Mouse (Mus musculus): ENCODE measurements around the gene Myo1h. TPM values are rescaled to one million over a fixed set of nuclear protein-coding genes. Genes with fewer than 3 reads are reported as not detected.

Gene Myo1h
- total and polyA plus RNA-seq, 2 experiments from 2014 or later, result 0.53 TPM; not detected in 1

GRCm38 (mm10) chr5:114407810-114408209, 118.8 kb downstream of the Myo1h start:
- Histone ChIP-seq H3K27me3 (ENCODE audit: control insufficient read depth, insufficient read depth, low read length) (no peaks in the 10 kb centered on the region), H3K9ac (replicated peaks; ENCODE audit: low read depth, low read length) (no peak overlapping the region), H3K36me3 (replicated peaks; ENCODE audit: control insufficient read depth, insufficient read depth, low read length) (peaks cover 100% of the 10 kb centered on the region), H3K4me3 (ENCODE audit: low read depth, low read length) (no peak overlapping the region), H3K9me3 (replicated peaks; ENCODE audit: control insufficient read depth, low read length) (no peaks in the 10 kb centered on the region), H3K4me1 (ENCODE audit: control insufficient read depth, insufficient read depth) (no peaks in the 10 kb centered on the region), H3K27ac (ENCODE audit: low read depth) (no peak overlapping the region), H3K4me2 (ENCODE audit: low read depth, low read length) (no peak overlapping the region)
- ATAC-seq (ENCODE audit: insufficient read depth, low read depth), result no peak
- no peak for TF ChIP-seq CTCF (IDR thresholded peaks at IDR 0.05; ENCODE audit: low read depth)
- TF ChIP-seq EP300 (IDR thresholded peaks at IDR 0.05; ENCODE audit: low read depth), result no peak
- no peak for DNase-seq (ENCODE audit: low spot score)
- WGBS, result 79% methylated on average over 9 of the region's 9 CpGs

DNA sequence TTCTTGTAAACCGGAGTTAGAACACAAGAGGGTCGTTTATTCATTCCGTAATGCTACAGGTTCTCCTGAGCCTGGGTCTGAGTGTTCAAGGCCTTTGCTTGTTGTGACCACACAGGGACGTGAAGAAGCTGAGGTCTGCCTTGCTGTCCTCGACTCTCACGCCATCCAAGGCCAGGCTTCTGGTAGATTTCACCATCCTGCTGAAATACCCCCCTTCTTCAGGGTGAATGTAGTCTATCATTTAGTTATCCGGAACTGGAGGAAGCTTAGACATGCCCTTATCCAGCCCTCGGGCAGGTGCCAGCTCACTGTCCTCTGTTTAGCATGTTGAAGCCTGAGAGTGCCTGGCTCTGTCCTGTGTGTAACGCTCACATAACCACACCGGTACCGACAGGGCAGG, 119.9 kb downstream of the Myo1h start:
- Histone ChIP-seq H3K36me3 (replicated peaks; ENCODE audit: control insufficient read depth, insufficient read depth, low read length) (peaks cover 100% of the 10 kb centered on the region), H3K27me3 (ENCODE audit: control insufficient read depth, insufficient read depth, low read length) (no peaks in the 10 kb centered on the region), H3K27ac (ENCODE audit: low read depth) (no peak overlapping the region), H3K9me3 (replicated peaks; ENCODE audit: control insufficient read depth, low read length) (no peaks in the 10 kb centered on the region), H3K9ac (replicated peaks; ENCODE audit: low read depth, low read length) (no peak overlapping the region), H3K4me3 (ENCODE audit: low read depth, low read length) (no peak overlapping the region), H3K4me2 (ENCODE audit: low read depth, low read length) (no peak overlapping the region), H3K4me1 (ENCODE audit: control insufficient read depth, insufficient read depth) (no peaks in the 10 kb centered on the region)
- ATAC-seq (ENCODE audit: insufficient read depth, low read depth) (no peak), DNase-seq (ENCODE audit: low spot score) (no peak)
- 93% methylated on average over 11 of the region's 11 CpGs for WGBS
- TF ChIP-seq EP300 (IDR thresholded peaks at IDR 0.05; ENCODE audit: low read depth) (no peak), CTCF (IDR thresholded peaks at IDR 0.05; ENCODE audit: low read depth) (no peak)

- no peak overlapping the region for H3K4me2 ChIP-seq (ENCODE audit: low read depth, low read length)
- peaks cover 99% of the 10 kb centered on the region for H3K36me3 ChIP-seq (replicated peaks; ENCODE audit: control insufficient read depth, insufficient read depth, low read length)
- TF ChIP-seq EP300 (IDR thresholded peaks at IDR 0.05; ENCODE audit: low read depth), result no peak
- TF ChIP-seq CTCF (IDR thresholded peaks at IDR 0.05; ENCODE audit: low read depth), result no peak
- no peak overlapping the region for H3K27ac ChIP-seq (ENCODE audit: low read depth)
- no peaks in the 10 kb centered on the region for H3K4me1 ChIP-seq (ENCODE audit: control insufficient read depth, insufficient read depth)
- no peak for DNase-seq (ENCODE audit: low spot score)
- H3K4me3 ChIP-seq (ENCODE audit: low read depth, low read length), result no peak overlapping the region
- WGBS, result 87% methylated on average over 13 of the region's 13 CpGs
- no peaks in the 10 kb centered on the region for H3K9me3 ChIP-seq (replicated peaks; ENCODE audit: control insufficient read depth, low read length)
- no peaks in the 10 kb centered on the region for H3K27me3 ChIP-seq (ENCODE audit: control insufficient read depth, insufficient read depth, low read length)
- H3K9ac ChIP-seq (replicated peaks; ENCODE audit: low read depth, low read length), result no peak overlapping the region
- ATAC-seq (ENCODE audit: insufficient read depth, low read depth), result no peak
Observed at GRCm38 (mm10) chr5:114410429-114410828, 121.5 kb downstream of the Myo1h start.

- Histone ChIP-seq H3K27ac (ENCODE audit: low read depth) (no peak overlapping the region), H3K4me3 (ENCODE audit: low read depth, low read length) (no peak overlapping the region), H3K36me3 (replicated peaks; ENCODE audit: control insufficient read depth, insufficient read depth, low read length) (peaks cover 99% of the 10 kb centered on the region), H3K9me3 (replicated peaks; ENCODE audit: control insufficient read depth, low read length) (no peaks in the 10 kb centered on the region), H3K9ac (replicated peaks; ENCODE audit: low read depth, low read length) (no peak overlapping the region), H3K4me1 (ENCODE audit: control insufficient read depth, insufficient read depth) (no peaks in the 10 kb centered on the region), H3K4me2 (ENCODE audit: low read depth, low read length) (no peak overlapping the region), H3K27me3 (ENCODE audit: control insufficient read depth, insufficient read depth, low read length) (no peaks in the 10 kb centered on the region)
- DNase-seq (ENCODE audit: low spot score), result no peak
- TF ChIP-seq CTCF (IDR thresholded peaks at IDR 0.05; ENCODE audit: low read depth) (no peak), EP300 (IDR thresholded peaks at IDR 0.05; ENCODE audit: low read depth) (no peak)
- 68% methylated on average over 23 of the region's 23 CpGs for WGBS
- ATAC-seq (ENCODE audit: insufficient read depth, low read depth), result no peak
Observed at GRCm38 (mm10) chr5:114412361-114412998, 123.5 kb downstream of the Myo1h start.

DNA sequence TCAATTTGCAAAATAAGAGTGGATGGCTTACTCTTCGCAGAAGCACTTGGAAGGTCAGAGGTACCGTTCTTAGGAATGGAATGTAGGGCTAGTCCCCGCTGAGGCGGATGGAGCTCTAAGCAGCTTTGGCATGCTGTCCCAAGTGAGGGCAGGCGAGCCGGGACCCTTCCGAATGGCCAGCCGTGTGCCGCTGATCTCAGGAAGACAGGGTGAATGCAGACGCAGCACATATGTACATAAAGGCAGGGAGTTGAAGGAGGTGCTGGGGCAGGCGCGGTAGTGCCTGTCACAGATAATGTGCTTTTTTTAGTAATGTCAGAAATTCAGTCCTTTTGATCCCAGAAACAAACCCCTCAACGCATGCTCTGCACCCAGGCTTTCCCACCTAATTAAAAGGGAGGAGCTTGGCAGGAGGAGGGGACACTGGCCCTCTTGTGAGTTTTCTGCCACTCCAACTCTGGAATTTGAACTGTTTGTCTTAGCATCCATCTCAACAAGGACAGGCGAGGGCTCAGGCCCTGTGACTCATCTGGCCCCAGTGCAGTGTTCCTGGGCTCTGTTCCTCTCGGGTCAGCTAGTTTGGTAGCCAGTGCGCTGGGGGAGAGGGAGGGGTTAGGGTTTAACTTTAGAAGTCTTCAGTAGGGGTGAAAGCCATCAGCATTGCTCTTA, 124.2 kb downstream of the Myo1h start:
- WGBS, result 45% methylated on average over 16 of the region's 16 CpGs
- no peaks in the 10 kb centered on the region for H3K27me3 ChIP-seq (ENCODE audit: control insufficient read depth, insufficient read depth, low read length)
- H3K4me3 ChIP-seq (ENCODE audit: low read depth, low read length), result no peak overlapping the region
- H3K36me3 ChIP-seq (replicated peaks; ENCODE audit: control insufficient read depth, insufficient read depth, low read length), result peaks cover 98% of the 10 kb centered on the region
- H3K4me1 ChIP-seq (ENCODE audit: control insufficient read depth, insufficient read depth), result no peaks in the 10 kb centered on the region
- H3K9ac ChIP-seq (replicated peaks; ENCODE audit: low read depth, low read length), result no peak overlapping the region
- no peak overlapping the region for H3K27ac ChIP-seq (ENCODE audit: low read depth)
- TF ChIP-seq CTCF (IDR thresholded peaks at IDR 0.05; ENCODE audit: low read depth), result no peak
- no peak for TF ChIP-seq EP300 (IDR thresholded peaks at IDR 0.05; ENCODE audit: low read depth)
- H3K4me2 ChIP-seq (ENCODE audit: low read depth, low read length), result no peak overlapping the region
- ATAC-seq (ENCODE audit: insufficient read depth, low read depth) (peak; percentile 25; the same call in 1 of the 2 replicates), DNase-seq (ENCODE audit: low spot score) (no peak)
- no peaks in the 10 kb centered on the region for H3K9me3 ChIP-seq (replicated peaks; ENCODE audit: control insufficient read depth, low read length)

Small RNA genes within 50 kb of the gene (microRNA-seq; reads per million reads assigned to microRNA genes)
- gene Mir7027, result not detected

Other genes starting within 250 kb of the Myo1h start
- gene Usp30, start 223.7 kb upstream of the Myo1h start, total RNA-seq (2014; rRNA removed; ENCODE audit: low replicate concordance), result 16.0 and 18.2 TPM in 2 replicates
- 6.1 and 6.3 TPM in 2 replicates for gene Usp30, start 223.7 kb upstream of the Myo1h start, polyA plus RNA-seq (2015; fragmentation: Nextera tagmentation; extraction: Ambion mirVana)
- gene Svop, start 197.6 kb upstream of the Myo1h start, total RNA-seq (2014; rRNA removed; ENCODE audit: low replicate concordance), result 0.19 TPM in 1 of 2 replicates, not detected in the other
- 0.07 TPM in 1 of 2 replicates, not detected in the other for gene Svop, start 197.6 kb upstream of the Myo1h start, polyA plus RNA-seq (2015; fragmentation: Nextera tagmentation; extraction: Ambion mirVana)
- 0.27 and 2.4 TPM in 2 replicates for gene Alkbh2, start 160.9 kb upstream of the Myo1h start, total RNA-seq (2014; rRNA removed; ENCODE audit: low replicate concordance)
- gene Alkbh2, start 160.9 kb upstream of the Myo1h start, polyA plus RNA-seq (2015; fragmentation: Nextera tagmentation; extraction: Ambion mirVana), result 4.0 and 4.1 TPM in 2 replicates
- 15.0 and 31.4 TPM in 2 replicates for gene Ung, start 158.8 kb upstream of the Myo1h start, total RNA-seq (2014; rRNA removed; ENCODE audit: low replicate concordance)
- 25.0 and 26.5 TPM in 2 replicates for gene Ung, start 158.8 kb upstream of the Myo1h start, polyA plus RNA-seq (2015; fragmentation: Nextera tagmentation; extraction: Ambion mirVana)
- 50.7 and 70.1 TPM in 2 replicates for gene Acacb, start 142.6 kb upstream of the Myo1h start, total RNA-seq (2014; rRNA removed; ENCODE audit: low replicate concordance)
- 15.3 and 17.5 TPM in 2 replicates for gene Acacb, start 142.6 kb upstream of the Myo1h start, polyA plus RNA-seq (2015; fragmentation: Nextera tagmentation; extraction: Ambion mirVana)
- not detected in 2 replicates for gene Foxn4, start 15.4 kb upstream of the Myo1h start, total RNA-seq (2014; rRNA removed; ENCODE audit: low replicate concordance)
- gene Foxn4, start 15.4 kb upstream of the Myo1h start, polyA plus RNA-seq (2015; fragmentation: Nextera tagmentation; extraction: Ambion mirVana), result not detected in 2 replicates
- gene Kctd10, start 91.3 kb downstream of the Myo1h start, total RNA-seq (2014; rRNA removed; ENCODE audit: low replicate concordance), result 83.4 and 113 TPM in 2 replicates
- gene Kctd10, start 91.3 kb downstream of the Myo1h start, polyA plus RNA-seq (2015; fragmentation: Nextera tagmentation; extraction: Ambion mirVana), result 59.8 and 64.2 TPM in 2 replicates
- 57.7 and 72.1 TPM in 2 replicates for gene Ube3b, start 91.4 kb downstream of the Myo1h start, total RNA-seq (2014; rRNA removed; ENCODE audit: low replicate concordance)
- gene Ube3b, start 91.4 kb downstream of the Myo1h start, polyA plus RNA-seq (2015; fragmentation: Nextera tagmentation; extraction: Ambion mirVana), result 28.2 and 30.5 TPM in 2 replicates
- gene Mmab, start 154.9 kb downstream of the Myo1h start, total RNA-seq (2014; rRNA removed; ENCODE audit: low replicate concordance), result 14.0 and 19.7 TPM in 2 replicates
- 17.0 and 18.3 TPM in 2 replicates for gene Mmab, start 154.9 kb downstream of the Myo1h start, polyA plus RNA-seq (2015; fragmentation: Nextera tagmentation; extraction: Ambion mirVana)
- 22.2 and 24.6 TPM in 2 replicates for gene Mvk, start 155.1 kb downstream of the Myo1h start, total RNA-seq (2014; rRNA removed; ENCODE audit: low replicate concordance)
- 12.6 and 13.3 TPM in 2 replicates for gene Mvk, start 155.1 kb downstream of the Myo1h start, polyA plus RNA-seq (2015; fragmentation: Nextera tagmentation; extraction: Ambion mirVana)